Mouse (Mus musculus) midbrain, embryonic 12.5 days (tissue): ENCODE measurements at regions not wholly inside any gene's neighbourhood (a gene's known extent, or its start where the extent isn't known, plus 50 kb on each side); places are given as distances from the start of the nearest gene placed in this dataset.

Experiments
- ATAC-seq: fragments of 200-750 bp; cut with Nextera tagmentation; 2 replicates; pipeline ENCODE4 v1.8.0; 2017; ENCODE audit warnings: low read depth, moderate TSS enrichment, moderate library complexity; ENCODE audit not compliant: low FRiP score
- H3K27ac ChIP-seq: fragments of 300-500 bp; sonication (generic); replicated peaks from 2 replicates; pipeline ENCODE4 v1.5.1; 2016; ENCODE audit warnings: mild to moderate bottlenecking
- H3K27me3 ChIP-seq: fragments of 300-500 bp; sonication (generic); 2 replicates; pipeline ENCODE4 v1.6.1; 2016; ENCODE audit warnings: mild to moderate bottlenecking
- H3K36me3 ChIP-seq: fragments of 300-500 bp; sonication (generic); 2 replicates; pipeline ENCODE4 v1.6.1; 2016
- H3K4me1 ChIP-seq: fragments of 300-500 bp; sonication (generic); 2 replicates; pipeline ENCODE4 v1.6.1; 2016
- H3K4me2 ChIP-seq: fragments of 300-500 bp; sonication (generic); replicated peaks from 2 replicates; pipeline ENCODE4 v1.6.1; 2016; ENCODE audit warnings: mild to moderate bottlenecking, moderate library complexity
- H3K4me3 ChIP-seq: fragments of 300-500 bp; sonication (generic); 2 replicates; pipeline ENCODE4 v1.5.1; 2016; ENCODE audit warnings: mild to moderate bottlenecking
- H3K9ac ChIP-seq: fragments of 300-500 bp; sonication (generic); replicated peaks from 2 replicates; pipeline ENCODE4 v1.6.1; 2016; ENCODE audit warnings: mild to moderate bottlenecking, moderate library complexity
- H3K9me3 ChIP-seq: fragments of 300-500 bp; sonication (generic); 2 replicates; pipeline ENCODE4 v1.6.1; 2016; ENCODE audit warnings: mild to moderate bottlenecking
- WGBS: fragments of 180-500 bp; shearing (Covaris S2); methylation state at CpG from one replicate; pipeline ENCODE4 v1.1.7; 2016; 5-methylcytosine and 5-hydroxymethylcytosine counted together

DNA sequence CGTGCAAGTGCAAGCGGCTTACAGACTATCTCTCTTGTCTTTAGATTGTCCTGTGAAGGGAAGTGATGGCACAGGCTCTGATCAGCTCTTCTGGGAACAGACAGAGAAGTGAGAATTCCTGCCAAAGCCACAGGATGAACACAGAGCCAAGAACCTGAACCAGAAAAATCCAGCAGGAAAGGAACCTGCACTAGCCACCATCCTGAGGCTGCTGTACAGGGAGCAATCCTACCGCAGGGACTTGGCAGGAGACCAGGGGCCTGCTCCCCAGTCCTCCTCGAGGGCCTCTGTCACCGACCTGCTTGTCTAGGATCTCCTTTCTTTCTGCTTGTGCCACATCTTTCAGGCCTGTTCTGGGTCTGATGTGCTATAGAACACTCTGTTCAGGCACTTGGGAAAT lies 65.0 kb upstream of the Polg start:
- peaks cover 60% of the 10 kb centered on the region for H3K27me3 ChIP-seq
- no peak overlapping the region for H3K4me3 ChIP-seq
- 14% methylated on average over 5 of the region's 5 CpGs for WGBS
- H3K27ac ChIP-seq: peak overlapping the region; percentile 99
- peak overlapping the region; percentile 11; the same call in 1 of the 2 replicates for H3K9ac ChIP-seq
- H3K9me3 ChIP-seq: no peaks in the 10 kb centered on the region
- peaks cover 89% of the 10 kb centered on the region for H3K4me1 ChIP-seq
- no peak overlapping the region for H3K4me2 ChIP-seq
- peaks cover 34% of the 10 kb centered on the region for H3K36me3 ChIP-seq
- no peak for ATAC-seq

DNA sequence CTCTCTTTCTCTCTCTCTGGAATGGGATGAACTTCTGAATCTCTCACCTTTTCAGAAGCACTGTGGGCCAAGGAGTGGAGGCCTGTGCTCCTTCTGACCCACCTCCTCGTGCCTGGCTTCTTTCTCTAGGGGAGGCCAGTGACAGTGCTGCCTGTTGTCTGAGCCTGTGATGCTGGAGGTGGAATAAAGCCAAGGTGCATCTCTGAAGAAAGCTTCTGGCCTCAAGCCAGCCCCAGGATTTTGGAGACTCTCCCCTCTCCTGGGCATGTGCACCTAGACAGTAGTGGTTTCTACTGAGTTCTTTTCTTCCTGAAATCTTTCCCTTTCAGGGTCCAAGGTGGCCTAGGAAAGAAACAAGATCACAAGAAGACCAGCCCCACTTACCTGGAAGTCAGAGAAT lies 63.3 kb upstream of the Polg start:
- H3K27ac ChIP-seq: peak overlapping the region; percentile 99
- 47% methylated on average over 1 of the region's 1 CpGs for WGBS
- H3K9me3 ChIP-seq: no peaks in the 10 kb centered on the region
- peaks cover 90% of the 10 kb centered on the region for H3K4me1 ChIP-seq
- ATAC-seq: no peak
- no peak overlapping the region for H3K4me2 ChIP-seq
- peaks cover 38% of the 10 kb centered on the region for H3K36me3 ChIP-seq
- H3K4me3 ChIP-seq: no peak overlapping the region
- peaks cover 51% of the 10 kb centered on the region for H3K27me3 ChIP-seq
- no peak overlapping the region for H3K9ac ChIP-seq

DNA sequence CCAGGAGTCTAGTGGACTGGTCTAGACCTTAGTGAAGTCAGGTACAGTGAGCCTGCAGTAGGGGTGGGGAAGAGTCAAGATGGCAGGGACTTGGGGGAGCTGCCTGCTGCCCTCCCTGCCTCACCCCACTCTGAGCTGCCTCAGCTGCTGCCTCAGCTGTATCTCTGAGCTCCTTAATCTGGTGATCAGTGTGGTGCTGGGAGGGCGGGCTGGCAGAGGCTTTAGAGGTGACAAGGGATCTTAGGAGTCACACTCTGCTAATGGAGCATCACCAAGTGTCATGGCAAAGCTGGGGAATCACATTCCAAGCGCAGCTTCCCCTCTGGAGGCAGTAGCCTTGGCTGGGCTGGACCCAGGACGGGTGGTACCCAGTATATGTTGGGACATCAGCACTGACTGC lies 61.8 kb upstream of the Polg start:
- Histone ChIP-seq H3K9ac (peak overlapping the region; percentile 34; the same call in 1 of the 2 replicates), H3K4me1 (peaks cover 90% of the 10 kb centered on the region), H3K27me3 (peaks cover 47% of the 10 kb centered on the region), H3K4me2 (no peak overlapping the region), H3K4me3 (no peak overlapping the region), H3K27ac (peak overlapping the region; percentile 99), H3K36me3 (peaks cover 48% of the 10 kb centered on the region), H3K9me3 (no peaks in the 10 kb centered on the region)
- no peak for ATAC-seq
- WGBS: 12% methylated on average over 3 of the region's 3 CpGs

DNA sequence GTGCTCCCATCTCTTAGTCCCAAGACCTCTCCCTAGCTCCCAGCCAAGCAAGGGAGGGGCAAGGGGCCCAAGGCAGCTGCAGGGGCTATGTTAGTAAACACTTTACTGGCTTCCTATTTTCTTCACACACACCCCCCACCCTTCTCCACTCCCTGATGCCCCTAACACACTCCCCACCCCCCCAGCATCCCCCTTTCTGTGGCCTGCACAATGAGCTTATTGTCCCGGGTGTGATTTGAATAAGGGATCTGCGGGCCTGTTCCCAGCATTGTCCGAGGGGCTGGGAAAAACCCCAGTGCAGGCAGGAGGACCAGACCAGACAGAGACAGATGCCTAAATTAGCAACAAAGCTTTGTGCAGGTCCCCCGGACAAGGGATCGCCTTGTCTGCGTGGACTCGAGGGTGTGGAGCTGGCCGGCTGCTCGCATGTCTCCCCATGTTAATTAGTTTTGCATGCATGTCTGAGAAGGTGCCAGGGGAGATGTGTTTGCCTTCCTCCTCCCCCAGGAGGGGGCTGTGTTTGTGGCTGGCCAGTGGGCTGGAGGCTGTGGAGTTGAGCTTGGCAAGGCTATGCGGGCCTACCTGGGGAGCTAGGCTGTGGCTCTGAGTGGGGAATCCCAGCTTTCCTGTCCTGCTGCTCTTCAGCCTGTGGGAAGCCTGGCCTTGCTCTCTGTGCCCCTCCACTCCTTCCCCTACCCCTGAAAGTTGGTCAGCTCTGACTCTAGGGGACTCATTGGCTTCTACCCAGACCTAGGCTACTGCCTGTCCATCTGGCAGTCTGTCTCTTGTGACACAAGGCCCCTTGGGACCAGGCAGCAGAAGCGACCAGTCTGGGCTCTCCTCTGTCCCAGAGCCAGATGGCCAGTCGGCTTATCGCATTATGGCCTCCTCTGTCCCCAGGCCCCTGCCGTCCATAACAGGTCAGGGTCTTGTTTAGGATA lies 59.8 kb upstream of the Polg start:
- no peak overlapping the region for H3K4me3 ChIP-seq
- peak overlapping the region; percentile 47 for H3K9ac ChIP-seq
- 14% methylated on average over 14 of the region's 14 CpGs for WGBS
- H3K27ac ChIP-seq: peak overlapping the region; percentile 99
- H3K4me2 ChIP-seq: peak overlapping the region; percentile 21
- ATAC-seq: peak; percentile 89
- H3K27me3 ChIP-seq: peaks cover 47% of the 10 kb centered on the region
- H3K9me3 ChIP-seq: no peaks in the 10 kb centered on the region
- peaks cover 90% of the 10 kb centered on the region for H3K4me1 ChIP-seq
- peaks cover 42% of the 10 kb centered on the region for H3K36me3 ChIP-seq

DNA sequence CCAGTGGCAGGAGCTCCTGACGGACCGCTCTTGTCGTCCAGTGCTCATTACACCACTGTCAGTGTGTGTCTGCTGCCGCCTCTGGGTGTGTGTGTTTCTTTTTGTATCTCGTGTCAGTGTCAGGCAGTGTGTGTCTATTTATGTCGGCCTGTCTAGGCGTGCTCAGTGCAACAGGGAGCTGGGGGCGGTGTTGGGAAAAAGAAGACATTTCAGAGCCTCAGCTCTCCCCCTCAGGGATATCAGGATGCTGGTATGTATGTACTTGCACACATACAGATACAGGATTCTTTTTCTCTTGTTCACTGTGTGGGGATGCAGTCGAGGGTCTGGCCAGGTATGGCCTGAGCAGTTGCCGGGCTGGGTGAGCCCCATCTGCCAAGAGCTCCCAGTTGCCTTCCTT lies 58.8 kb upstream of the Polg start:
- 38% methylated on average over 10 of the region's 10 CpGs for WGBS
- H3K4me2 ChIP-seq: no peak overlapping the region
- H3K27ac ChIP-seq: peak overlapping the region; percentile 99
- peaks cover 31% of the 10 kb centered on the region for H3K36me3 ChIP-seq
- no peak for ATAC-seq
- H3K4me1 ChIP-seq: peaks cover 90% of the 10 kb centered on the region
- no peaks in the 10 kb centered on the region for H3K9me3 ChIP-seq
- H3K4me3 ChIP-seq: no peak overlapping the region
- H3K27me3 ChIP-seq: peaks cover 53% of the 10 kb centered on the region
- peak overlapping the region; percentile 47 for H3K9ac ChIP-seq

DNA sequence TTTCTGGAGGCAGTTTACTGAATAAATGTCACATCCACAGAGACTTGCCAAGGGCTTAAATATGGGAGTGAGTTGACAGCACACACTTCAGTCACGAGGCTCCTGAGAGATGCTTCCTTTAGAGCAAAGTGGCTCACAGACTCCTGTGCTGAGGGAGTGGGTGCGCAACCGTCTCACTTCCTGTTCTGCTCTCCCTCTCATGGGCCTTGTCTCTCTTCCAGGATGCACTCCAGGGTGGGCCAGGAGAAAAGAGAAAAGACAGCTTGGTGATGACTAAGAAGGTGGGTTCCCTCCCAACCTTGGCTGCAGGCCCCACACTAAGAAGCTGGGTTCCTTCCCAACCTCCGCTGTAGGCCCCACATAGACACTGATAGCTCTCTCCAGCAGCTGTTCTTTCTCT lies 57.5 kb upstream of the Polg start:
- H3K9ac ChIP-seq: no peak overlapping the region; the same call in 1 of the 2 replicates
- peaks cover 58% of the 10 kb centered on the region for H3K27me3 ChIP-seq
- H3K36me3 ChIP-seq: peaks cover 25% of the 10 kb centered on the region
- ATAC-seq: no peak
- peaks cover 96% of the 10 kb centered on the region for H3K4me1 ChIP-seq
- H3K9me3 ChIP-seq: no peaks in the 10 kb centered on the region
- 82% methylated on average over 4 of the region's 4 CpGs for WGBS
- peak overlapping the region; percentile 99 for H3K27ac ChIP-seq
- no peak overlapping the region for H3K4me2 ChIP-seq
- H3K4me3 ChIP-seq: no peak overlapping the region

DNA sequence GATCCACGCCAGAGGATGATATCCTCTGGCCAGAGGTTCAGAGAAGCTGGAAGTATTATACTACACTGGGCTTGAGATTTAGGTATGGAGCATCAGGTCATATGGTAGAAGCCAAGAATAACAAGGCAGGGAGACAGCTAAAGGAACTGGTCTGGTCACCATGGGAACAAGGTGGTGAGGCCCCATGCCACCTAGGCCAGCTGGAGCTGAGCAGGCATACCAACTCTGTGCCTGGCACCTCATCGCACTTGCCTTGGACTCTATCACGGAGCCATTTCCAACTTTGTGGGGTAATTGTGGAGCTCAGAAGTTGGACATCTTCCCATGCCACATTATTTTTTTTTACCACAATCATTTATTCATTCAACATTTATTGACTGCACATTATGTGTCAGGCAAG lies 55.9 kb upstream of the Polg start:
- WGBS: 88% methylated on average over 3 of the region's 3 CpGs
- Histone ChIP-seq H3K27ac (peak overlapping the region; percentile 99), H3K9ac (no peak overlapping the region), H3K9me3 (no peaks in the 10 kb centered on the region), H3K4me3 (no peak overlapping the region), H3K4me1 (peaks cover 100% of the 10 kb centered on the region), H3K36me3 (peaks cover 17% of the 10 kb centered on the region), H3K4me2 (no peak overlapping the region), H3K27me3 (peaks cover 66% of the 10 kb centered on the region)
- ATAC-seq: no peak

DNA sequence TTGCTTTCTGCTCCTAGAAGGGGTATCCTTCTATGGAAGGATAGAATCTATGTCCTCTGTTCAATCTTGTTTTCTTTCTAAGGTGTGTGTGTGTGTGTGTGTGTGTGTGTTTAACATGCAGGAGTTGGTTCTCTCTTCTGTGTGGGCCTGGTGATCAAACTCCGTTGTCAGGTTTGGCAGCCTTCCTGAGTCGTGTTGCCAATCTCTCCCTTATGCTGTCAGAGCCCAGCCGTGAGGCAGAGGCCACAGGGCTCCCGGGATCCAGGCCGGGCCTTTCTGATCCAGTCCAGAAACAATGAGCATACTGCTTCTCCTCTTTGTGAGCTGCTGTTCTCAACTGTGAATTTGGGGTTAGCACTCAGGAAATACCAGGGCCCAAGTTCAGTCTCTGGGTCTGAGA lies 55.1 kb upstream of the Polg start:
- H3K27me3 ChIP-seq: peaks cover 74% of the 10 kb centered on the region
- peaks cover 99% of the 10 kb centered on the region for H3K4me1 ChIP-seq
- peaks cover 17% of the 10 kb centered on the region for H3K36me3 ChIP-seq
- 45% methylated on average over 5 of the region's 5 CpGs for WGBS
- no peak overlapping the region for H3K4me3 ChIP-seq
- peak overlapping the region; percentile 99 for H3K27ac ChIP-seq
- no peak overlapping the region; the same call in 1 of the 2 replicates for H3K4me2 ChIP-seq
- no peak for ATAC-seq
- H3K9ac ChIP-seq: peak overlapping the region; percentile 47; the same call in 1 of the 2 replicates
- H3K9me3 ChIP-seq: no peaks in the 10 kb centered on the region

DNA sequence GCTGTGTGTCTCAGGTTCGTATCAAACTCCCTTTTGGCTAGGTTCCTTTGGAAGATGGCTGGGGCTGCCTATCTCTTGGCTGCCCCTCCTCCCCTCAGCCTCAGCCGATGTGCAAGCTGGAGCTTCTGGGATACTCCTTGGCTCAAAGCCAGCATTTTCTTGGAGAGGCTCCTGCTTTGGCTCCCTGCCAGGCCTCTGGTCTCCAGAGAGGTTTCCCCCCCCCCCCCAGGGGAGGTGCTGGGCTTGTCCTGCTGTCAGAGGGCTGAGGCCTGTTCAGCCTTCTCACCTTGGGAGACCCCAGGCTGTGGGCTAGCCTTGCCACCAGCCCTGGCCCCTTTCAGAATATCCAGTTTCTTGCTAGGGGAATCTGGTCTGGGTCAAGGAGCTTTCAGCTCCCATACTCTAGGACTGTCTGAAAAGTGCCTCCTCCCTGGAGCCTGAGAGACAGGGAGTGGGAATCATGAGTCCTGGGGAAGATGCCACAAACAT lies 54.1 kb upstream of the Polg start:
- Histone ChIP-seq H3K4me1 (peaks cover 99% of the 10 kb centered on the region), H3K27ac (peak overlapping the region; percentile 99), H3K4me2 (peak overlapping the region; percentile 10; the same call in 1 of the 2 replicates), H3K4me3 (no peak overlapping the region), H3K9me3 (no peaks in the 10 kb centered on the region), H3K36me3 (peaks cover 20% of the 10 kb centered on the region), H3K9ac (peak overlapping the region; percentile 24; the same call in 1 of the 2 replicates), H3K27me3 (peaks cover 83% of the 10 kb centered on the region)
- peak; percentile 35 for ATAC-seq
- WGBS: 20% methylated on average over 2 of the region's 2 CpGs

DNA sequence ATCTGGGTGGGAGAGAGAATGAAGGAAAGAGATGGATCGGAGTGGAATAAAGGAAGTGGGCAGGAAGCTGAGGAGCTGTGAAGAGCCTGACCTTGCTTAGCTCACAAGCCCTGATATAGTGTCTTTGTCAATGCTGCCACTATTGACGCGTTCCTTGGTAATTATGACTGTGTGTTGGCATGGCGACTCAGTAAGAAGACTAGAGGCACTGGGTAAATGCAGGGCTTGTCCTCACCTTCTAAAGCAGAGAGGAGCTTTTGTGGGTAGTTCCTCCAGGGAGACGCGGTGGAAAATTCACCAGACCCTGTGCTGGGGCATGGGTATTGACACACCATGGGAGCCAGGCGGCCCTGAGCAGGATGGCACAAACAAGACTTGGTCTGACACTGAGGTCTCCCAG lies 52.8 kb upstream of the Polg start:
- H3K9ac ChIP-seq: peak overlapping the region; percentile 44; the same call in 1 of the 2 replicates
- ATAC-seq: no peak
- 44% methylated on average over 7 of the region's 7 CpGs for WGBS
- H3K4me3 ChIP-seq: no peak overlapping the region
- peaks cover 88% of the 10 kb centered on the region for H3K27me3 ChIP-seq
- peaks cover 99% of the 10 kb centered on the region for H3K4me1 ChIP-seq
- no peak overlapping the region; the same call in 1 of the 2 replicates for H3K4me2 ChIP-seq
- no peaks in the 10 kb centered on the region for H3K9me3 ChIP-seq
- H3K27ac ChIP-seq: peak overlapping the region; percentile 99
- H3K36me3 ChIP-seq: peaks cover 14% of the 10 kb centered on the region

DNA sequence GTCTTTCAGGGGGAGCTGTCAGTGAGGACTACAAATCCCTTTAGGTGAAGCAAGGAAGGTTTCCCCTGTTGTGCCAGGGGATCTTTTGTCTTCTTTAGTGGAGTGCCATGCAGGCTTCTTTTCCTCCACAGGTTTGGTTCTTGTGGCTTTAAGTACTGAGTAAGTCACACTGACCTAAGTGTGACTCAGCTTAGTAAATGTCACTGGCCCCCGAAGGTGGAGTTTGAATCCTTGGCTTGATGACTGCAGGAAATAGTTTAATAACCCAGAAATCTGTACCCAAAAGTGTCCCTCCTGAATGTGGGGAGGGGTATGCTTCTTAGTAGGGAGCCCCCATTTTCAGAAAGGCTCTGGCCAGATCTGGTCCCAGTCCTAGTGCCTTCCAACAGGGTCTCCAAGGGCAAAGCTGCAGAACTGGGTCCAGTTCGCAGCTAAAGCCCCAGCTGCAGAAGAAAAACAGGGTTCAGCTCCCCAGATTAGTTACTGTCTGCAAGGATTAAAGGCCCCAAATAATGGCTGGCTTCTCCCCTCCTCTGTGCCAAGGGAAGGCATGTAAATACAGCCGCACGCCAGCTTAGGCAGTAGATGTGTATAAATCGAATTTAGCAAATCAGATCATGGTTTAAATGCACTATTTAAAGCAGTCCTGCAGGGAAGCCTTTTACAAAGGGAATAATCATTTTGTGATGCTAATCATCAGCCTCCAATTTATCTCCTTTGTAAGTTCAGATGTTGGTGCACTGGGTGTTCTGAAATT lies 51.6 kb upstream of the Polg start:
- Histone ChIP-seq H3K27ac (peak overlapping the region; percentile 99), H3K4me2 (peak overlapping the region; percentile 62), H3K4me3 (no peak overlapping the region), H3K4me1 (peaks cover 98% of the 10 kb centered on the region), H3K9me3 (no peaks in the 10 kb centered on the region), H3K9ac (peak overlapping the region; percentile 41), H3K27me3 (peaks cover 91% of the 10 kb centered on the region), H3K36me3 (peaks cover 7% of the 10 kb centered on the region; the same call in 1 of the 2 replicates)
- ATAC-seq: no peak
- 21% methylated on average over 5 of the region's 5 CpGs for WGBS
